Mouse (Mus musculus) ES-CJ7 (cell line): ENCODE results near the gene Cdk2ap2.

Experiments
- DNase-seq: peaks from one replicate; pipeline ENCODE4 v3.0.0; 2011; ENCODE audit warnings: low read depth, low spot score

Gene Cdk2ap2

GRCm38 (mm10) chr19:4094348-4094747 is 2.6 kb upstream of the Cdk2ap2 start:
- peak; percentile 32 for DNase-seq

- DNase-seq = no peak
Observed at GRCm38 (mm10) chr19:4094774-4095303, 2.1 kb upstream of the Cdk2ap2 start.

- DNase-seq = no peak
Observed at GRCm38 (mm10) chr19:4095802-4096201, 1.2 kb upstream of the Cdk2ap2 start.

GRCm38 (mm10) chr19:4097441-4097825 is 451 bp downstream of the Cdk2ap2 start:
- DNase-seq = peak; percentile 94

- no peak for DNase-seq
Observed at GRCm38 (mm10) chr19:4098426-4098825, 1.4 kb downstream of the Cdk2ap2 start.

GRCm38 (mm10) chr19:4099056-4099455 is 2.1 kb downstream of the Cdk2ap2 start:
- peak; percentile 87 for DNase-seq

- no peak for DNase-seq
Observed at GRCm38 (mm10) chr19:4099837-4100717, 3.1 kb downstream of the Cdk2ap2 start, which contains the start of gene Pitpnm1. TSS of gene Pitpnm1 (plus strand) at chr19:4099998.

- DNase-seq = peak; percentile 46
Observed at GRCm38 (mm10) chr19:4100718-4101261, 3.8 kb downstream of the Cdk2ap2 start.

GRCm38 (mm10) chr19:4101466-4101865 is 4.5 kb downstream of the Cdk2ap2 start:
- no peak for DNase-seq

GRCm38 (mm10) chr19:4102049-4102448 is 5.1 kb downstream of the Cdk2ap2 start:
- DNase-seq = no peak

- no peak for DNase-seq
Observed at GRCm38 (mm10) chr19:4102626-4103025, 5.6 kb downstream of the Cdk2ap2 start.

- DNase-seq = no peak
Observed at GRCm38 (mm10) chr19:4103294-4103693, 6.3 kb downstream of the Cdk2ap2 start.

GRCm38 (mm10) chr19:4103792-4104191 is 6.8 kb downstream of the Cdk2ap2 start:
- no peak for DNase-seq

GRCm38 (mm10) chr19:4104675-4105194 is 7.8 kb downstream of the Cdk2ap2 start:
- no peak for DNase-seq

- DNase-seq = no peak
Observed at GRCm38 (mm10) chr19:4106654-4107053, 9.7 kb downstream of the Cdk2ap2 start.

GRCm38 (mm10) chr19:4108535-4108934 is 11.6 kb downstream of the Cdk2ap2 start:
- DNase-seq = no peak

GRCm38 (mm10) chr19:4112063-4112960 is 15.3 kb downstream of the Cdk2ap2 start:
- DNase-seq = no peak

- no peak for DNase-seq
Observed at GRCm38 (mm10) chr19:4113186-4113805, 16.3 kb downstream of the Cdk2ap2 start.

- no peak for DNase-seq
Observed at GRCm38 (mm10) chr19:4113806-4114230, 16.8 kb downstream of the Cdk2ap2 start.

GRCm38 (mm10) chr19:4114551-4114950 is 17.6 kb downstream of the Cdk2ap2 start:
- DNase-seq = no peak

- DNase-seq = no peak
Observed at GRCm38 (mm10) chr19:4115144-4115543, 18.2 kb downstream of the Cdk2ap2 start.
